Mouse (Mus musculus) midbrain, embryonic 16.5 days (tissue): ENCODE measurements at regions not wholly inside any gene's neighbourhood (a gene's known extent, or its start where the extent isn't known, plus 50 kb on each side); places are given as distances from the start of the nearest gene placed in this dataset.

Source experiments
- ATAC-seq: fragments of 200-750 bp; cut with Nextera tagmentation; 2 replicates; pipeline ENCODE4 v1.8.0; 2017; ENCODE audit warnings: moderate TSS enrichment
- H3K27ac ChIP-seq: fragments of 300-500 bp; sonication (generic); 2 replicates; pipeline ENCODE4 v1.5.1; 2014; ENCODE audit warnings: mild to moderate bottlenecking, low read length, mixed read lengths
- H3K27me3 ChIP-seq: fragments of 300-500 bp; sonication (generic); 2 replicates; pipeline ENCODE4 v1.6.1; 2014; ENCODE audit warnings: low read depth, low read length, mixed read lengths; ENCODE audit not compliant: control insufficient read depth, insufficient read depth
- H3K36me3 ChIP-seq: fragments of 300-500 bp; sonication (generic); 2 replicates; pipeline ENCODE4 v1.6.1; 2014; ENCODE audit warnings: mild to moderate bottlenecking, low read length, moderate library complexity, mixed read lengths; ENCODE audit not compliant: control insufficient read depth, insufficient read depth
- H3K4me1 ChIP-seq: fragments of 300-500 bp; sonication (generic); 2 replicates; pipeline ENCODE4 v1.6.1; 2014; ENCODE audit warnings: mild to moderate bottlenecking, low read length, mixed read lengths; ENCODE audit not compliant: control insufficient read depth, insufficient read depth
- H3K4me2 ChIP-seq: fragments of 300-500 bp; sonication (generic); 2 replicates; pipeline ENCODE4 v1.6.1; 2014; ENCODE audit warnings: mild to moderate bottlenecking, low read length, mixed read lengths
- H3K4me3 ChIP-seq: fragments of 300-500 bp; sonication (generic); 2 replicates; pipeline ENCODE4 v1.5.1; 2014; ENCODE audit warnings: low read depth, mild to moderate bottlenecking, low read length, moderate library complexity, mixed read lengths
- H3K9ac ChIP-seq: fragments of 300-500 bp; sonication (generic); 2 replicates; pipeline ENCODE4 v1.6.1; 2014; ENCODE audit warnings: low read depth, low read length, mixed read lengths
- H3K9me3 ChIP-seq: fragments of 300-500 bp; sonication (generic); replicated peaks from 2 replicates; pipeline ENCODE4 v1.6.1; 2014; ENCODE audit warnings: mild to moderate bottlenecking, low read length, mixed read lengths; ENCODE audit not compliant: control insufficient read depth, poor library complexity, severe bottlenecking
- WGBS: fragments of 180-500 bp; shearing (Covaris S2); extraction: QIAGEN DNeasy Blood & Tissue Kit; methylation state at CpG from one replicate; pipeline ENCODE4 v1.1.7; 2014; 5-methylcytosine and 5-hydroxymethylcytosine counted together

- ATAC-seq, result no peak
- Histone ChIP-seq H3K36me3 (no peaks in the 10 kb centered on the region), H3K9me3 (no peaks in the 10 kb centered on the region), H3K4me1 (no peaks in the 10 kb centered on the region; the same call in 1 of the 2 replicates), H3K27me3 (no peaks in the 10 kb centered on the region), H3K4me3 (no peak overlapping the region), H3K4me2 (no peak overlapping the region), H3K27ac (no peak overlapping the region), H3K9ac (no peak overlapping the region)
- 85% methylated on average over 9 of the region's 9 CpGs for WGBS
Observed at GRCm38 (mm10) chr12:16304701-16305377, 305.9 kb downstream of the Lpin1 start.

GRCm38 (mm10) chr12:16285061-16285460 lies 325.7 kb downstream of the Lpin1 start:
- 91% methylated on average over 5 of the region's 5 CpGs for WGBS
- H3K27me3 ChIP-seq, result no peaks in the 10 kb centered on the region
- H3K9me3 ChIP-seq, result no peaks in the 10 kb centered on the region
- H3K4me2 ChIP-seq, result no peak overlapping the region
- H3K27ac ChIP-seq, result no peak overlapping the region
- no peak overlapping the region for H3K4me3 ChIP-seq
- H3K9ac ChIP-seq, result no peak overlapping the region
- no peaks in the 10 kb centered on the region for H3K4me1 ChIP-seq
- no peaks in the 10 kb centered on the region for H3K36me3 ChIP-seq
- ATAC-seq, result no peak

GRCm38 (mm10) chr12:16279146-16279545 lies 331.6 kb downstream of the Lpin1 start:
- Histone ChIP-seq H3K9ac (no peak overlapping the region), H3K9me3 (no peaks in the 10 kb centered on the region), H3K4me1 (peaks cover 9% of the 10 kb centered on the region), H3K4me3 (no peak overlapping the region), H3K27me3 (no peaks in the 10 kb centered on the region), H3K36me3 (no peaks in the 10 kb centered on the region), H3K4me2 (no peak overlapping the region), H3K27ac (no peak overlapping the region)
- no peak for ATAC-seq
- 88% methylated on average over 2 of the region's 2 CpGs for WGBS

- no peak overlapping the region for H3K4me2 ChIP-seq
- WGBS, result 48% methylated on average over 4 of the region's 4 CpGs
- no peak overlapping the region for H3K4me3 ChIP-seq
- H3K27ac ChIP-seq, result no peak overlapping the region
- no peaks in the 10 kb centered on the region for H3K36me3 ChIP-seq
- no peaks in the 10 kb centered on the region for H3K27me3 ChIP-seq
- no peak overlapping the region for H3K9ac ChIP-seq
- no peak for ATAC-seq
- no peaks in the 10 kb centered on the region for H3K9me3 ChIP-seq
- H3K4me1 ChIP-seq, result peaks cover 9% of the 10 kb centered on the region
Observed at GRCm38 (mm10) chr12:16277567-16278332, 333.0 kb downstream of the Lpin1 start.

GRCm38 (mm10) chr12:16277144-16277543 lies 333.6 kb downstream of the Lpin1 start:
- no peak overlapping the region for H3K9ac ChIP-seq
- 47% methylated on average over 2 of the region's 2 CpGs for WGBS
- no peaks in the 10 kb centered on the region for H3K9me3 ChIP-seq
- 0 out of 2 replicates have a peak, but pooled peaks have one; percentile 62 for ATAC-seq
- H3K4me3 ChIP-seq, result no peak overlapping the region
- H3K27ac ChIP-seq, result no peak overlapping the region
- H3K27me3 ChIP-seq, result no peaks in the 10 kb centered on the region
- H3K4me1 ChIP-seq, result peaks cover 9% of the 10 kb centered on the region
- no peak overlapping the region for H3K4me2 ChIP-seq
- H3K36me3 ChIP-seq, result no peaks in the 10 kb centered on the region

GRCm38 (mm10) chr12:16276301-16276700 lies 334.5 kb downstream of the Lpin1 start:
- Histone ChIP-seq H3K9ac (no peak overlapping the region), H3K4me3 (no peak overlapping the region), H3K9me3 (no peaks in the 10 kb centered on the region), H3K27ac (no peak overlapping the region), H3K27me3 (no peaks in the 10 kb centered on the region), H3K4me1 (peaks cover 9% of the 10 kb centered on the region), H3K36me3 (no peaks in the 10 kb centered on the region), H3K4me2 (no peak overlapping the region)
- WGBS, result 92% methylated on average over 4 of the region's 4 CpGs
- no peak for ATAC-seq

- ATAC-seq, result no peak
Observed at GRCm38 (mm10) chr12:16272441-16272840, 338.3 kb downstream of the Lpin1 start.

GRCm38 (mm10) chr12:16270876-16271275 lies 339.9 kb downstream of the Lpin1 start:
- no peaks in the 10 kb centered on the region for H3K4me1 ChIP-seq
- H3K9ac ChIP-seq, result no peak overlapping the region
- H3K4me2 ChIP-seq, result no peak overlapping the region
- H3K9me3 ChIP-seq, result no peaks in the 10 kb centered on the region
- no peaks in the 10 kb centered on the region for H3K27me3 ChIP-seq
- no peak for ATAC-seq
- 81% methylated on average over 7 of the region's 7 CpGs for WGBS
- no peak overlapping the region for H3K4me3 ChIP-seq
- no peak overlapping the region for H3K27ac ChIP-seq
- no peaks in the 10 kb centered on the region for H3K36me3 ChIP-seq

More at GRCm38 (mm10) chr12:16272441-16272840, 338.3 kb downstream of the Lpin1 start:
- H3K27ac ChIP-seq, result no peak overlapping the region
- H3K4me1 ChIP-seq, result peaks cover 4% of the 10 kb centered on the region
- no peaks in the 10 kb centered on the region for H3K27me3 ChIP-seq
- H3K4me2 ChIP-seq, result no peak overlapping the region
- no peaks in the 10 kb centered on the region for H3K36me3 ChIP-seq
- H3K4me3 ChIP-seq, result no peak overlapping the region
- no peak overlapping the region for H3K9ac ChIP-seq
- H3K9me3 ChIP-seq, result no peaks in the 10 kb centered on the region

- Histone ChIP-seq H3K27me3 (no peaks in the 10 kb centered on the region), H3K4me1 (no peaks in the 10 kb centered on the region), H3K4me2 (no peak overlapping the region), H3K9me3 (no peaks in the 10 kb centered on the region), H3K9ac (no peak overlapping the region), H3K27ac (no peak overlapping the region), H3K4me3 (no peak overlapping the region), H3K36me3 (no peaks in the 10 kb centered on the region)
- ATAC-seq, result no peak
- 61% methylated on average over 4 of the region's 4 CpGs for WGBS
Observed at GRCm38 (mm10) chr12:16269706-16270105, 341.1 kb downstream of the Lpin1 start.
